In genomic region chr17:85865940-85866339, GRCm38 (mm10) we compare ENCODE assay signal across 35 mouse cellular contexts.
"Had no signal": no experiment of that assay in that cellular context is flagged by ENCODE, and none has a peak within 500 bp of the region (broad histone marks: within the 10 kb centered on the region; RNA-seq: fewer than 3 reads in every experiment).

No protein-coding gene starts in this region.

- H3K9ac ChIP-seq: heart, embryonic 12.5 days; heart, embryonic 13.5 days; heart, embryonic 15.5 days; hindbrain, embryonic 12.5 days; hindbrain, embryonic 13.5 days; hindbrain, embryonic 14.5 days; hindbrain, embryonic 15.5 days; intestine, embryonic 15.5 days; kidney, embryonic 15.5 days had no signal

- H3K4me2 ChIP-seq: heart, embryonic 11.5 days; heart, embryonic 12.5 days; heart, embryonic 13.5 days; heart, embryonic 15.5 days; hindbrain, embryonic 12.5 days; hindbrain, embryonic 13.5 days; hindbrain, embryonic 14.5 days; hindbrain, embryonic 15.5 days; intestine, embryonic 15.5 days; kidney, embryonic 15.5 days had no signal

- H3K9me3 ChIP-seq: heart, embryonic 10.5 days; heart, embryonic 12.5 days; heart, embryonic 13.5 days; heart, embryonic 15.5 days; hindbrain, embryonic 10.5 days; hindbrain, embryonic 12.5 days; hindbrain, embryonic 13.5 days; hindbrain, embryonic 15.5 days; intestine, embryonic 15.5 days; kidney, embryonic 15.5 days had no signal

- H3K4me3 ChIP-seq: heart, embryonic 10.5 days; heart, embryonic 12.5 days; heart, embryonic 13.5 days; heart, embryonic 15.5 days; hindbrain, embryonic 10.5 days; hindbrain, embryonic 12.5 days; hindbrain, embryonic 13.5 days; hindbrain, embryonic 15.5 days; intestine, embryonic 15.5 days; kidney, embryonic 15.5 days; layer of hippocampus, adult 2 months had no signal

- ATAC-seq: hindbrain, embryonic 16.5 days; hindbrain, postnatal 0 days; inflammation-experienced regulatory T-cells, adult 6 months; intestine, embryonic 15.5 days; intestine, embryonic 16.5 days; intestine, postnatal 0 days had no signal

- H3K27me3 ChIP-seq: hindbrain, embryonic 12.5 days; hindbrain, embryonic 15.5 days; intestine, embryonic 15.5 days had no signal

- H3K4me1 ChIP-seq: hindbrain, embryonic 15.5 days had no signal

- H3K27ac ChIP-seq: heart, embryonic 10.5 days; heart, embryonic 13.5 days; heart, embryonic 15.5 days; hindbrain, embryonic 10.5 days; hindbrain, embryonic 12.5 days; hindbrain, embryonic 13.5 days; hindbrain, embryonic 14.5 days; hindbrain, embryonic 15.5 days; hindbrain, postnatal 0 days; intestine, embryonic 15.5 days; kidney, embryonic 15.5 days; kidney, postnatal 0 days; layer of hippocampus, adult 2 months had no signal

- DNase-seq: heart, postnatal 10 days; heart, postnatal 14 days; heart, postnatal 36 days; heart, postnatal 4 days; kidney, adult 11 months; kidney, adult 18-20 months; kidney, adult 2 months; kidney, adult 8-10 months; kidney, adult 9 months; kidney, postnatal 10 days; kidney, postnatal 14 days; kidney, postnatal 25 days; kidney, postnatal 36 days; kidney, postnatal 4 days; layer of hippocampus, adult 9-11 months; layer of hippocampus, postnatal 36 days had no signal

- H3K36me3 ChIP-seq: heart, embryonic 10.5 days; heart, embryonic 12.5 days; heart, embryonic 13.5 days; heart, embryonic 15.5 days; hindbrain, embryonic 10.5 days; hindbrain, embryonic 12.5 days; hindbrain, embryonic 13.5 days; hindbrain, embryonic 15.5 days; intestine, embryonic 15.5 days; kidney, embryonic 15.5 days had no signal
